Mouse (Mus musculus): ENCODE measurements around the gene Vps53. TPM values are rescaled to one million over a fixed set of nuclear protein-coding genes. Genes with fewer than 3 reads are reported as not detected.
"Not testable (repeated sequence)": the region's sequence is repeated elsewhere in the genome, so short reads cannot be mapped to it uniquely, and the experiment has no call there.

Gene Vps53
- polyA plus RNA-seq, 1 experiment from 2014 or later, result 32.2 TPM

DNA sequence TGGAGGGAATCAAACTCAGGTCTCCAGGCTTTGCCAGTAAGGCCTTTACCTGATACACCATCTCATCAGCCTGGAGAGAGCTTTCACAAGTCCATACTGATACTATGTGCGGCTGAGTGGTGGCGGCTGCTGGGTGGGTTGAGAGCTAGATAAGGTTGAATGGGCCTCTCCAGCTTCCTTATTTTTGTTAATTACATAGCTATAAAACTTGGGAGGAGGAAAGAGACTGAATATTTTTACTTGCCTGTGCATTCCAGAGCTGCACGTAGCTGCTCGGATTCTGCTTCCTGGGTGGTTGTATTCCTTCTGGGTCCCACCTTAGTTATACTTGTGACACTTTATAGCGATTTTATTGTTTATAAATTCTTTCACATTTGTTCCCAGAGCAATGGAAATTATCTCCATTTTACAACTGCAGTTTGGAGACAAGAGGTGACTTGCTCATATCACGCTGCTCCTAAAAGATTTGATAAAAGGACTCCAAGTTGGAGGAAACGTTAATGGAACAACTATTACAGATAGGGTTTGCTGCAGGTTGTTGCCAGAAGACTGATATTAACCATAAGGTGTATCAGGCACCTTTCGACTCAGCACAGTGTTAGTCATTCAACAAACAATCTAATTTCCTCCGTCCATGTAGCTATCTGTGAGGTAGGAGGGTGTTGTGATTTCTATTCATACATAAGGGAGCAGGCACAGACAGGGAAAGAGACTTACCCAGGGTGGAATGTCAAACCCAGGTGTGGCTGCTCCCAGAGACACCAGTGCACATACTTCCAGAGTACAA, 168.4 kb downstream of the Vps53 start:
- Histone ChIP-seq H3K4me2 (no peak overlapping the region), H3K36me3 (no peaks in the 10 kb centered on the region), H3K9ac (no peak overlapping the region), H3K27me3 (replicated peaks) (no peaks in the 10 kb centered on the region), H3K9me3 (replicated peaks) (no peaks in the 10 kb centered on the region), H3K27ac (ENCODE audit: poor library complexity, severe bottlenecking) (no peak overlapping the region), H3K4me3 (no peak overlapping the region), H3K4me1 (replicated peaks) (no peaks in the 10 kb centered on the region)
- ATAC-seq (ENCODE audit: insufficient number of reproducible peaks, low FRiP score), result no peak
- 49% methylated on average over 9 of the region's 9 CpGs for WGBS

DNA sequence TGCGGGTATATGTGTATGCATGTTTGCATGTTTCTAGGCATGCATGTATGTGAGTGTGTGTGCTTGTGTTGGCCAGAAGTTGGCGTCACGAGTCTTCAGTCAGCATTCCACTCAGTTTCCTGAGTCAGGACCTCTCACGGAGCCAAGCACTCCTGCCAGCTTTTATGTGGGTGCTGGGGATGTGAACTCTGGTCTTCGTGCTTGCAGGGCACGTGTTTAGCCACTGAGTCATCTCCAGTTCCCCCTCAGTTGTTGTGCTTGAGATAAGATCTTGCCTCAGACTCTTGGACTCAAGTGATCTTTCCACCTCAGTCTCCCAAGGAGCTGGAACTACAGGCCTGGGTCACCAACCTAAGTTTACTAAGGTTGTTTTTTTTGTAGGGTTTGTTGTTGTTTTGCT, 170.3 kb downstream of the Vps53 start:
- H3K9ac ChIP-seq, result no peak overlapping the region
- H3K27ac ChIP-seq (ENCODE audit: poor library complexity, severe bottlenecking), result no peak overlapping the region
- no peak for ATAC-seq (ENCODE audit: insufficient number of reproducible peaks, low FRiP score)
- H3K4me1 ChIP-seq (replicated peaks), result no peaks in the 10 kb centered on the region
- H3K4me3 ChIP-seq, result no peak overlapping the region
- no peaks in the 10 kb centered on the region for H3K27me3 ChIP-seq (replicated peaks)
- no peak overlapping the region for H3K4me2 ChIP-seq
- no peaks in the 10 kb centered on the region for H3K36me3 ChIP-seq
- WGBS, result 75% methylated on average over 6 of the region's 6 CpGs
- H3K9me3 ChIP-seq (replicated peaks), result no peaks in the 10 kb centered on the region

DNA sequence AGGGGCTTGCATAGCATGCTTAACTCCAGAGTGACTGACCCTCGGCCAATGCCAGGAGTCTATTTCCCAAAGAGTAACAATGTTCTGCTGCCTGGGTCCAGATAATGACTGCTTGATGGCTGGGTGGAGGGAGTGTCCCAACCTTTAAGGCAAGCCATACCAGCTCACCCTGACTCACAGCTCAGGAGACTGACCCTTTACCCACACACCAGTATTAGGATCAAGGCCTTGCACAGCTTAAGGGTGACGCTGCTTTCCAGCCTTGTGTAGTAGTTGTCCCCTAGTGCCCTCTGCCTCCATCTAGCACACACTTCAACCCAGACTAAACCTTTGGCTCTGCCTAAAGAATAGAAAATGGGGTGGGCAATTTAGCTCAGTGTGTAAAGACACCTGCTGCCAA, 171.3 kb downstream of the Vps53 start:
- Histone ChIP-seq H3K9ac (no peak overlapping the region), H3K9me3 (replicated peaks) (no peaks in the 10 kb centered on the region), H3K27me3 (replicated peaks) (0 out of 2 replicates have a peak, but pooled peaks cover 3% of the 10 kb centered on the region), H3K4me1 (replicated peaks) (no peaks in the 10 kb centered on the region), H3K36me3 (no peaks in the 10 kb centered on the region), H3K4me3 (no peak overlapping the region), H3K27ac (ENCODE audit: poor library complexity, severe bottlenecking) (no peak overlapping the region), H3K4me2 (no peak overlapping the region)
- 79% methylated on average over 2 of the region's 2 CpGs for WGBS
- no peak for ATAC-seq (ENCODE audit: insufficient number of reproducible peaks, low FRiP score)

DNA sequence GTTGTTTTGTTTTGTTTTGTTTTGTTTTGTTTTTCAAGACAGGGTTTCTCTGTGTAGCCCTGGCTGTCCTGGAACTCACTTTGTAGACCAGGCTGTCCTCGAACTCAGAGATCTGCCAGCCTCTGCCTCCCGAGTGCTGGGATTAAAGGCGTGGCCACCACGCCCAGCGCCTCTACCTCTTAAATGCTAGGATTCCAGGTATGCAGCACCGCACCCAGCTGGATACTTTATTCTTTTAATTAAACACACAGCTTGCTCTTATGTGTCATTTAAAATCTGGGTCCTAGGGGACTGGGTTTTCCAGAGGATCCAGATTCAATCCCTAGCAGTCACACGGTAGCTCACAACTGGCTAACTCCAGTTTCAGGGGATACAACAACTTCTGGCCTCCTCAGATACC, 175.2 kb downstream of the Vps53 start:
- not testable (repeated sequence) for ATAC-seq (ENCODE audit: insufficient number of reproducible peaks, low FRiP score); H3K9me3 ChIP-seq (replicated peaks); H3K9ac ChIP-seq; H3K4me1 ChIP-seq (replicated peaks); H3K27ac ChIP-seq (ENCODE audit: poor library complexity, severe bottlenecking); H3K4me3 ChIP-seq; H3K4me2 ChIP-seq; H3K36me3 ChIP-seq
- H3K27me3 ChIP-seq (replicated peaks), result peaks cover 24% of the 10 kb centered on the region
- 89% methylated on average over 7 of the region's 7 CpGs for WGBS

DNA sequence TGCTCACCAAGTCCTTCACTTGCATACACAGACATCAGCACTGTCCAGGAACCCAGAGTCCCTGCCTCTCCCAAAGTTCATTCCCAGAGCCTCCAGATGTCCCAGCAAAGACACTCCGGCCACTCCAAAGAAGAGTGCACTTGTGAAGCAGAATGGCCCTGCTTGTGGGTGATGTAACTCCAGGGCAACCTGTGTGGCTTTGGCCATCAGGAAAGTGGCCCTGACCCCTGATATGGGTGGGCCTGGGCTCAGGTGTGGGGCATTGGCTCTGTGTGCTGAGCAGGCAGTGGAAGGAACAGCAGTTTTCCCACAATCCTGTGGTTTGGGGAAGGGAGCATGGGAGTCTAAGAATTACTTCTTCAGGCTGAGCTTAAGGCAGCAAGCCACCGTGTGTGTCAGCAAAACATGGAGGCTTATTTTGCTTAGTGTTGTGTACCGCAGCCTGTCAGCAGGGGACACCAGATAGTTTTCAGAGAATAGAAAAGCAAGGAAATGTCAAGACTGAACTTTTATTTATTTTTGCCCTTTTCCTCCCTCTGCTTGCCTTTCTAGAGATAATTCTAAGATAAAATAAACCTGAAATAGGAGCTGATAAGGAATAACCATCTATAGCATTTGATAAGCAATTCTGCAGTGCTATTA, 178.1 kb downstream of the Vps53 start:
- ATAC-seq (ENCODE audit: insufficient number of reproducible peaks, low FRiP score), result no peak
- 46% methylated on average over 3 of the region's 3 CpGs for WGBS
- no peak overlapping the region for H3K9ac ChIP-seq
- H3K27me3 ChIP-seq (replicated peaks), result peaks cover 24% of the 10 kb centered on the region
- H3K27ac ChIP-seq (ENCODE audit: poor library complexity, severe bottlenecking), result no peak overlapping the region
- H3K36me3 ChIP-seq, result no peaks in the 10 kb centered on the region
- H3K9me3 ChIP-seq (replicated peaks), result no peaks in the 10 kb centered on the region
- H3K4me2 ChIP-seq, result no peak overlapping the region
- H3K4me3 ChIP-seq, result no peak overlapping the region
- peaks cover 8% of the 10 kb centered on the region; the same call in 1 of the 2 replicates for H3K4me1 ChIP-seq (replicated peaks)

DNA sequence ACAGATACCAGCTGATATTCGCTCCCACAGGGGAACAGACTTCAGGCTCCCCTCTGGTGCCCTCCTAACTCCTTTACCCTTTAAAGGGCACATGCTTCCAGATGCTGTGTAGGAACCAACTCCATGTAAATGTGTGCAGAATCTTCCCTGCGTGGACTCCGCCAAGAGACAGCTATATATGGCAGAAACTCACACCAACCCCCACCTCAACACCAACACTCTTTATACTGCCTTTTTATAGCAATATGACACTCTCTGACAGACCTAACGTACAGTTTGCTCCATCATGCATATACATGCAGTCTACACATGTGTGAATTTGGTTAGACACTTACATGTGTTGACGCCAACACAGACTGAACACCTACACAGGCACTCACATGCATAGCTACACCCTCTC, 178.7 kb downstream of the Vps53 start:
- WGBS, result 77% methylated on average over 5 of the region's 5 CpGs
- Histone ChIP-seq H3K27ac (ENCODE audit: poor library complexity, severe bottlenecking) (no peak overlapping the region), H3K4me1 (replicated peaks) (peaks cover 8% of the 10 kb centered on the region; the same call in 1 of the 2 replicates), H3K9ac (no peak overlapping the region), H3K36me3 (no peaks in the 10 kb centered on the region), H3K27me3 (replicated peaks) (peaks cover 24% of the 10 kb centered on the region), H3K9me3 (replicated peaks) (no peaks in the 10 kb centered on the region), H3K4me2 (no peak overlapping the region), H3K4me3 (no peak overlapping the region)
- no peak for ATAC-seq (ENCODE audit: insufficient number of reproducible peaks, low FRiP score)

DNA sequence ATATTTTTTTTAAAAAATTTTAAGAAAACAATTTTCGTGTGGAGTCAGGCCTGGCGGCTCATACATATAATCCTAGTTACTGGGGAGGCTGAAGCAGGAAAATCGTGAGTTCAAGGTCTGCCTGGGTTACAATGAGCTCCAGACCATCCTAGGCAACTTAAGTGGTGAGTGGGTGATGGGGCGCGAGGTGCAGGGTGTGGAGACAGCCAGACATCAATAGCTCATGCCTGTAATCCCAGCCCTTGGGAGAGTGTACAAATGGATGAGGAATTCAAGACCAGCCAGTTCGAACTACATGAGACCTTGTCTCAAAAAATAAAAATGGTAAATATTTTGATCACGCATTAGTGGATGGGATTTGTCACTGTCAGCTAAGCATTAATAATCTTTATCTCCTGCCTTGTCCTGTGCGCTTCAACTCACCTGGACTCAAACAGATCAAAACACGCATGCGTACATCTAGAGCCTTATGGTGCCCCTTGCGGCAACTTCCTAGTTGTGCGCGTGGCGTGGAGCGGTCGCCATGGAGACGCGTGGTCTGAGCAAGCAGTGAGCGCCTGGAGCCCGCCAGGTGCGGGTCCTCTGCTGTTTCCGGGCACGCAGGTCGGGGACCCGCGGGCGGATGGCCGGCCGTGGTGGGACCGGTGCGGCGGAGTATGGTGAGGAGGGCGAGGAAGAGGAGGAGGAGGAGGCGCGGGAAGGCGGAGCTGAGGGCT, 179.8 kb downstream of the Vps53 start, which contains the start of gene 1700016K19Rik:
1700016K19Rik (plus strand) TSS at position 473 of the 716 bp plus-strand sequence.
- ATAC-seq (ENCODE audit: insufficient number of reproducible peaks, low FRiP score), result peak; percentile 57; the same call in 1 of the 2 replicates
- H3K4me3 ChIP-seq, result peak within 1 kb of the TSS; percentile 70
- H3K4me1 ChIP-seq (replicated peaks), result peaks cover 8% of the 10 kb centered on the region; the same call in 1 of the 2 replicates
- H3K36me3 ChIP-seq, result no peaks in the 10 kb centered on the region
- WGBS, result 12% methylated on average over 36 of the region's 36 CpGs
- H3K4me2 ChIP-seq, result peak within 1 kb of the TSS; percentile 91
- H3K9ac ChIP-seq, result peak within 1 kb of the TSS; percentile 51
- no peaks in the 10 kb centered on the region for H3K9me3 ChIP-seq (replicated peaks)
- peaks cover 24% of the 10 kb centered on the region for H3K27me3 ChIP-seq (replicated peaks)
- H3K27ac ChIP-seq (ENCODE audit: poor library complexity, severe bottlenecking), result no peak within 1 kb of the TSS

Other genes with a start within 250 kb of the Vps53 start
- gene Rph3al, start 241.2 kb downstream of the Vps53 start, polyA plus RNA-seq (2016; fragmentation: Nextera tagmentation; extraction: Ambion mirVana), result 6.2 and 7.1 TPM in 2 replicates
- 0.26 TPM in 1 of 2 replicates, not detected in the other for gene 1700016K19Rik, start 179.7 kb downstream of the Vps53 start, polyA plus RNA-seq (2016; fragmentation: Nextera tagmentation; extraction: Ambion mirVana)
- gene Rflnb, start 151.9 kb downstream of the Vps53 start, polyA plus RNA-seq (2016; fragmentation: Nextera tagmentation; extraction: Ambion mirVana), result 10.3 and 11.8 TPM in 2 replicates
- 28.3 and 28.7 TPM in 2 replicates for gene Fam57a, start within 50 bp of the Vps53 start, polyA plus RNA-seq (2016; fragmentation: Nextera tagmentation; extraction: Ambion mirVana)
- gene Dbil5, start 38.0 kb upstream of the Vps53 start, polyA plus RNA-seq (2016; fragmentation: Nextera tagmentation; extraction: Ambion mirVana), result 0.64 and 0.72 TPM in 2 replicates
- gene Gemin4, start 38.0 kb upstream of the Vps53 start, polyA plus RNA-seq (2016; fragmentation: Nextera tagmentation; extraction: Ambion mirVana), result 19.0 and 25.7 TPM in 2 replicates
- gene Mrm3, start 64.1 kb upstream of the Vps53 start, polyA plus RNA-seq (2016; fragmentation: Nextera tagmentation; extraction: Ambion mirVana), result 20.4 and 24.2 TPM in 2 replicates
- 111 TPM in 2 replicates for gene Glod4, start 64.1 kb upstream of the Vps53 start, polyA plus RNA-seq (2016; fragmentation: Nextera tagmentation; extraction: Ambion mirVana)
- gene Nxn, start 219.5 kb upstream of the Vps53 start, polyA plus RNA-seq (2016; fragmentation: Nextera tagmentation; extraction: Ambion mirVana), result 32.2 TPM in 2 replicates
- gene Timm22, start 227.3 kb upstream of the Vps53 start, polyA plus RNA-seq (2016; fragmentation: Nextera tagmentation; extraction: Ambion mirVana), result 94.5 and 102 TPM in 2 replicates